Mouse (Mus musculus) left cerebral cortex, postnatal 36 days (tissue): ENCODE data around the gene Slc35e3. TPM values are rescaled to one million over a fixed set of nuclear protein-coding genes. Genes with fewer than 3 reads are reported as not detected.
"Not testable (repeated sequence)": the region's sequence is repeated elsewhere in the genome, so short reads cannot be mapped to it uniquely, and the experiment has no call there.

ENCODE experiments used
- DNase-seq, 2 experiments: peaks; one replicate each; pipeline ENCODE4 v3.0.0; 2021 to 2022; ENCODE audit warnings: low spot score in 2 of 2, mixed read lengths in 1 of 2
- intact Hi-C: fragments of 180-260 bp; cut with DNase I; formaldehyde crosslinking; loops from one replicate; pipeline ENCODE4 v1.15.1; 2025
- total RNA-seq, 2 experiments: library from RNA; stranded (reverse); gene quantifications; 2 replicates each; pipeline ENCODE4 v1.2.3; 2021

Gene Slc35e3
- total RNA-seq, 2 experiments from 2014 or later, result 30.2 to 30.9 TPM

GRCm38 (mm10) chr10:117752851-117753647, 6.9 kb upstream of the Slc35e3 start:
- DNase-seq, result no peak
- intact Hi-C loops, result no loop called here

GRCm38 (mm10) chr10:117752304-117752821, 6.2 kb upstream of the Slc35e3 start:
- DNase-seq, result no peak
- intact Hi-C loops, result no loop called here

GRCm38 (mm10) chr10:117751744-117752143, 5.6 kb upstream of the Slc35e3 start:
- intact Hi-C loops, result no loop called here
- no peak for DNase-seq

GRCm38 (mm10) chr10:117751282-117751610, 5.1 kb upstream of the Slc35e3 start:
- intact Hi-C loops, result no loop called here

GRCm38 (mm10) chr10:117750529-117751281, 4.5 kb upstream of the Slc35e3 start:
- intact Hi-C loops, result no loop called here
- DNase-seq, result no peak

More at GRCm38 (mm10) chr10:117751282-117751610, 5.1 kb upstream of the Slc35e3 start:
- DNase-seq, result no peak

- no peak for DNase-seq
- intact Hi-C loops, result no loop called here
These were observed 3.7 kb upstream of the Slc35e3 start for GRCm38 (mm10) chr10:117749787-117750343.

GRCm38 (mm10) chr10:117749050-117749686, 3.0 kb upstream of the Slc35e3 start:
- intact Hi-C loops, result no loop called here
- DNase-seq, result no peak

GRCm38 (mm10) chr10:117748276-117749049, 2.3 kb upstream of the Slc35e3 start:
- DNase-seq, result no peak

GRCm38 (mm10) chr10:117747711-117748110, 1.5 kb upstream of the Slc35e3 start:
- intact Hi-C loops, result no loop called here
- no peak for DNase-seq

More at GRCm38 (mm10) chr10:117748276-117749049, 2.3 kb upstream of the Slc35e3 start:
- intact Hi-C loops, result no loop called here

- intact Hi-C loops, result not testable (repeated sequence)
These were observed 432 bp downstream of the Slc35e3 start for GRCm38 (mm10) chr10:117745570-117746296.

GRCm38 (mm10) chr10:117743917-117744316, 2.2 kb downstream of the Slc35e3 start:
- DNase-seq, result no peak
- intact Hi-C loops, result no loop called here

More at GRCm38 (mm10) chr10:117745570-117746296, 432 bp downstream of the Slc35e3 start:
- DNase-seq, result peak; percentile 14 to 27

GRCm38 (mm10) chr10:117743182-117743581, 3.0 kb downstream of the Slc35e3 start:
- intact Hi-C loops, result no loop called here
- DNase-seq, result no peak

GRCm38 (mm10) chr10:117742618-117743017, 3.5 kb downstream of the Slc35e3 start:
- no peak for DNase-seq
- intact Hi-C loops, result no loop called here

- no peak for DNase-seq
- intact Hi-C loops, result no loop called here
These were observed 4.3 kb downstream of the Slc35e3 start for GRCm38 (mm10) chr10:117741698-117742475.

- intact Hi-C loops, result no loop called here
These were observed 5.2 kb downstream of the Slc35e3 start for GRCm38 (mm10) chr10:117740921-117741320.

GRCm38 (mm10) chr10:117740171-117740570, 6.0 kb downstream of the Slc35e3 start:
- no peak for DNase-seq
- intact Hi-C loops, result no loop called here

More at GRCm38 (mm10) chr10:117740921-117741320, 5.2 kb downstream of the Slc35e3 start:
- DNase-seq, result no peak

- DNase-seq, result no peak
- intact Hi-C loops, result no loop called here
These were observed 6.6 kb downstream of the Slc35e3 start for GRCm38 (mm10) chr10:117739648-117739948.
